Mouse (Mus musculus) forebrain, postnatal 0 days (tissue): ENCODE data around the gene Hoxd11. TPM values are rescaled to one million over a fixed set of nuclear protein-coding genes. Genes with fewer than 3 reads are reported as not detected.
A peak's percentile ranks its signal among the peaks of the same experiment; 100 is the strongest.

Source experiments
- ATAC-seq: fragments of 200-750 bp; cut with Nextera tagmentation; 2 replicates; pipeline ENCODE4 v1.8.0; 2017; ENCODE audit warnings: mild to moderate bottlenecking, moderate library complexity
- DNase-seq: peaks from one replicate; pipeline ENCODE4 v3.0.0-alpha.2; 2015
- H3K27ac ChIP-seq: fragments of 300-500 bp; sonication (generic); 2 replicates; pipeline ENCODE4 v1.5.1; 2014; ENCODE audit warnings: low read depth, mild to moderate bottlenecking, antibody characterized with exemption, low read length, moderate library complexity, mixed read lengths
- H3K27me3 ChIP-seq: fragments of 300-500 bp; sonication (generic); 2 replicates; pipeline ENCODE4 v1.6.1; 2014; ENCODE audit warnings: mild to moderate bottlenecking, low read length, mixed read lengths; ENCODE audit not compliant: insufficient read depth
- H3K36me3 ChIP-seq: fragments of 300-500 bp; sonication (generic); 2 replicates; pipeline ENCODE4 v1.6.1; 2014; ENCODE audit warnings: mild to moderate bottlenecking, moderate library complexity; ENCODE audit not compliant: insufficient read depth
- H3K4me1 ChIP-seq: fragments of 300-500 bp; sonication (generic); 2 replicates; pipeline ENCODE4 v1.6.1; 2014; ENCODE audit warnings: antibody characterized with exemption; ENCODE audit not compliant: insufficient read depth
- H3K4me2 ChIP-seq: fragments of 300-500 bp; sonication (generic); 2 replicates; pipeline ENCODE4 v1.6.1; 2014; ENCODE audit warnings: low read depth, mild to moderate bottlenecking, moderate library complexity
- H3K4me3 ChIP-seq: fragments of 300-500 bp; sonication (generic); 2 replicates; pipeline ENCODE4 v1.5.1; 2014; ENCODE audit warnings: low read depth, low read length, mixed read lengths
- H3K9ac ChIP-seq: fragments of 300-500 bp; sonication (generic); 2 replicates; pipeline ENCODE4 v1.6.1; 2014; ENCODE audit warnings: mild to moderate bottlenecking
- H3K9me3 ChIP-seq: fragments of 300-500 bp; sonication (generic); 2 replicates; pipeline ENCODE4 v1.6.1; 2016; ENCODE audit warnings: low read length
- CTCF ChIP-seq: sonication (generic); IDR thresholded peaks from 2 replicates; pipeline ENCODE4 v1.5.1; 2016; ENCODE audit warnings: antibody characterized with exemption, control low read depth, low read depth
- WGBS: fragments of 180-500 bp; shearing (Covaris S2); extraction: QIAGEN DNeasy Blood & Tissue Kit; methylation state at CpG from one replicate; pipeline ENCODE4 v1.1.7; 2014; 5-methylcytosine and 5-hydroxymethylcytosine counted together
- polyA plus RNA-seq: library from polyadenylated mRNA; unstranded; fragments of >200 nt; fragmentation: Nextera tagmentation; extraction: Ambion mirVana; gene quantifications from 2 replicates; pipeline ENCODE4 v1.2.1, GENCODE M21; 2015
- total RNA-seq: library from RNA; depleted of rRNA; stranded (reverse); fragments of >200 nt; gene quantifications from 2 replicates; pipeline ENCODE4 v1.2.3, GENCODE M21; 2014

Gene Hoxd11
- total and polyA plus RNA-seq, 2 experiments from 2014 or later: not detected

- peaks cover 90% of the 10 kb centered on the region for H3K27me3 ChIP-seq
- H3K36me3 ChIP-seq: no peaks in the 10 kb centered on the region
- H3K27ac ChIP-seq: no peak overlapping the region
- no peak overlapping the region for H3K4me2 ChIP-seq
- 2% methylated on average over 34 of the region's 34 CpGs for WGBS
- no peak for TF ChIP-seq CTCF
- ATAC-seq: no peak
- no peak overlapping the region for H3K9ac ChIP-seq
- DNase-seq: no peak
- H3K9me3 ChIP-seq: no peaks in the 10 kb centered on the region
- H3K4me1 ChIP-seq: no peaks in the 10 kb centered on the region
- H3K4me3 ChIP-seq: no peak overlapping the region
Measured at GRCm38 (mm10) chr2:74696442-74697335, 17.3 kb downstream of the Hoxd11 start.

GRCm38 (mm10) chr2:74697567-74698121 is 18.3 kb downstream of the Hoxd11 start, which contains the start of gene Hoxd9:
Gene Hoxd9 (plus strand): TSS chr2:74697727.
- no peak for TF ChIP-seq CTCF
- Histone ChIP-seq H3K4me3 (peak within 1 kb of the TSS; percentile 22), H3K27ac (no peak within 1 kb of the TSS), H3K36me3 (no peaks in the 10 kb centered on the region), H3K4me1 (no peaks in the 10 kb centered on the region), H3K4me2 (peak within 1 kb of the TSS; percentile 35), H3K9me3 (no peaks in the 10 kb centered on the region), H3K9ac (no peak within 1 kb of the TSS), H3K27me3 (peaks cover 87% of the 10 kb centered on the region)
- DNase-seq (no peak), ATAC-seq (peak; percentile 58)
- 2% methylated on average over 43 of the region's 43 CpGs for WGBS

- peak overlapping the region; percentile 35 for H3K4me2 ChIP-seq
- 0 out of 2 replicates have a peak, but pooled peaks have one; percentile 17 for ATAC-seq
- peaks cover 85% of the 10 kb centered on the region for H3K27me3 ChIP-seq
- peak overlapping the region; percentile 22; the same call in 1 of the 2 replicates for H3K4me3 ChIP-seq
- H3K9ac ChIP-seq: no peak overlapping the region
- no peak for DNase-seq
- 3% methylated on average over 73 of the region's 86 CpGs for WGBS
- H3K4me1 ChIP-seq: no peaks in the 10 kb centered on the region
- no peak for TF ChIP-seq CTCF
- H3K36me3 ChIP-seq: no peaks in the 10 kb centered on the region
- no peak overlapping the region for H3K27ac ChIP-seq
- H3K9me3 ChIP-seq: no peaks in the 10 kb centered on the region
Measured at GRCm38 (mm10) chr2:74698201-74699052, 19.1 kb downstream of the Hoxd11 start.

GRCm38 (mm10) chr2:74699053-74699430 is 19.7 kb downstream of the Hoxd11 start:
- Histone ChIP-seq H3K4me1 (no peaks in the 10 kb centered on the region), H3K9me3 (no peaks in the 10 kb centered on the region), H3K36me3 (no peaks in the 10 kb centered on the region), H3K4me2 (no peak overlapping the region), H3K9ac (no peak overlapping the region), H3K27me3 (peaks cover 84% of the 10 kb centered on the region), H3K27ac (no peak overlapping the region), H3K4me3 (no peak overlapping the region)
- TF ChIP-seq CTCF: no peak
- ATAC-seq (no peak), DNase-seq (no peak)
- 3% methylated on average over 17 of the region's 17 CpGs for WGBS

- no peak for ATAC-seq
- WGBS: 2% methylated on average over 23 of the region's 23 CpGs
- Histone ChIP-seq H3K4me1 (no peaks in the 10 kb centered on the region), H3K9me3 (no peaks in the 10 kb centered on the region), H3K27me3 (peaks cover 84% of the 10 kb centered on the region), H3K4me3 (no peak overlapping the region), H3K9ac (no peak overlapping the region), H3K27ac (no peak overlapping the region), H3K4me2 (no peak overlapping the region), H3K36me3 (no peaks in the 10 kb centered on the region)
- no peak for DNase-seq
- no peak for TF ChIP-seq CTCF
Measured at GRCm38 (mm10) chr2:74699664-74700545, 20.5 kb downstream of the Hoxd11 start.

- Histone ChIP-seq H3K36me3 (no peaks in the 10 kb centered on the region), H3K27ac (no peak overlapping the region), H3K9me3 (no peaks in the 10 kb centered on the region), H3K4me1 (no peaks in the 10 kb centered on the region), H3K9ac (no peak overlapping the region), H3K27me3 (peaks cover 80% of the 10 kb centered on the region), H3K4me3 (no peak overlapping the region), H3K4me2 (no peak overlapping the region)
- no peak for TF ChIP-seq CTCF
- 3% methylated on average over 22 of the region's 22 CpGs for WGBS
- ATAC-seq (no peak), DNase-seq (no peak)
Measured at GRCm38 (mm10) chr2:74700546-74701112, 21.3 kb downstream of the Hoxd11 start.
